35 mouse cellular contexts compared by ENCODE assay signal in the genomic region with DNA sequence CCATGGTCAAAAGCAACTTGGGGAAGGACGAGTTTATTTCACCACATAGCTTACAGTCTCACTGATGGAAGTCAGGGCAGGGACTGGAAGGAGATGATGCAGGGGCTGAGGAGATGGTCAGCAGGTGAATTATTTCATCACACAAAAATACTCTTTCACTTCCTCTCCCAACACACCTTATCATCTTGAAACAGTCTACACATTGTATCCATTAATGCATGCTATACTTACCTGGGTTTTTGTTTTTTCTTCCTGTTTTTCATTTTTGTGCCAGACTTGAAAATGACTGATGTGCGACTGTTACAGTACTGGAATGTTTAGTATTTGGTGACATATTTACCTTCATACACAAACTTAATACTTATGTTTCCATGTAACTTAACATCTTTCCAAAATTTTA. TPM values are rescaled to one million over a fixed set of nuclear protein-coding genes. Genes with fewer than 3 reads are reported as not detected.
"Had no signal": no experiment of that assay in that cellular context is flagged by ENCODE, and none has a peak within 500 bp of the region (broad histone marks: within the 10 kb centered on the region; RNA-seq: fewer than 3 reads in every experiment).

No protein-coding gene starts in this region.

- H3K9ac ChIP-seq: limb, embryonic 12.5 days; limb, embryonic 13.5 days; limb, embryonic 15.5 days; liver, embryonic 12.5 days; liver, embryonic 13.5 days; liver, embryonic 14.5 days; liver, embryonic 15.5 days; liver, postnatal 0 days; lung, embryonic 14.5 days; lung, embryonic 15.5 days; midbrain, embryonic 12.5 days; midbrain, embryonic 13.5 days; midbrain, embryonic 15.5 days; neural tube, embryonic 12.5 days had no signal

- H3K27me3 ChIP-seq: limb, embryonic 12.5 days; limb, embryonic 13.5 days; limb, embryonic 15.5 days; liver, embryonic 12.5 days; liver, embryonic 13.5 days; liver, embryonic 15.5 days; lung, embryonic 15.5 days; megakaryocyte, embryonic 14.5 days; midbrain, embryonic 12.5 days; midbrain, embryonic 13.5 days; midbrain, embryonic 15.5 days; neural tube, embryonic 12.5 days had no signal

- H3K4me3 ChIP-seq: limb, embryonic 10.5 days; limb, embryonic 12.5 days; limb, embryonic 13.5 days; limb, embryonic 15.5 days; liver, embryonic 12.5 days; liver, embryonic 13.5 days; liver, embryonic 15.5 days; lung, embryonic 15.5 days; megakaryocyte, embryonic 14.5 days; midbrain, embryonic 10.5 days; midbrain, embryonic 12.5 days; midbrain, embryonic 13.5 days; midbrain, embryonic 15.5 days; myocyte; neural tube, embryonic 12.5 days had no signal

- H3K9me3 ChIP-seq: limb, embryonic 10.5 days; limb, embryonic 12.5 days; limb, embryonic 13.5 days; limb, embryonic 15.5 days; liver, embryonic 12.5 days; liver, embryonic 13.5 days; liver, embryonic 15.5 days; lung, embryonic 15.5 days; megakaryocyte, embryonic 14.5 days; midbrain, embryonic 10.5 days; midbrain, embryonic 12.5 days; midbrain, embryonic 13.5 days; midbrain, embryonic 15.5 days; neural tube, embryonic 12.5 days had no signal

- H3K4me2 ChIP-seq: limb, embryonic 12.5 days; limb, embryonic 13.5 days; limb, embryonic 15.5 days; liver, embryonic 11.5 days; liver, embryonic 12.5 days; liver, embryonic 13.5 days; liver, embryonic 15.5 days; lung, embryonic 14.5 days; lung, embryonic 15.5 days; midbrain, embryonic 11.5 days; midbrain, embryonic 12.5 days; midbrain, embryonic 13.5 days; midbrain, embryonic 15.5 days; neural tube, embryonic 12.5 days had no signal

- H3K27ac ChIP-seq: limb, embryonic 10.5 days; limb, embryonic 12.5 days; limb, embryonic 13.5 days; limb, embryonic 15.5 days; liver, embryonic 12.5 days; liver, embryonic 13.5 days; liver, embryonic 14.5 days; liver, embryonic 15.5 days; lung, embryonic 15.5 days; macrophage; midbrain, embryonic 10.5 days; midbrain, embryonic 12.5 days; midbrain, embryonic 13.5 days; midbrain, embryonic 15.5 days; neural tube, embryonic 12.5 days had no signal

- H3K4me1 ChIP-seq: limb, embryonic 10.5 days; limb, embryonic 12.5 days; limb, embryonic 13.5 days; limb, embryonic 15.5 days; liver, embryonic 12.5 days; liver, embryonic 13.5 days; liver, embryonic 15.5 days; lung, embryonic 15.5 days; midbrain, embryonic 10.5 days; midbrain, embryonic 12.5 days; midbrain, embryonic 13.5 days; midbrain, embryonic 15.5 days; neural tube, embryonic 12.5 days had no signal

- DNase-seq: left cerebral cortex, postnatal 4 days; liver; liver, embryonic 13.5 days; liver, postnatal 0 days; lung, adult 18-20 months; lung, adult 2 months; lung, embryonic 14.5 days; lung, postnatal 10 days; lung, postnatal 14 days; lung, postnatal 36 days; lung, postnatal 4 days; midbrain, embryonic 14.5 days had no signal

- ATAC-seq: liver, embryonic 12.5 days; liver, postnatal 0 days; lung, postnatal 0 days; midbrain, embryonic 13.5 days; midbrain, embryonic 15.5 days; midbrain, embryonic 16.5 days had no signal

RNA-seq across cellular contexts. Expression of a gene that starts 50.4 kb away (rescaled TPM):
- total RNA-seq: left cerebral cortex, postnatal 10 days; left cerebral cortex, postnatal 14 days; left cerebral cortex, postnatal 25 days had no signal
- polyA plus RNA-seq: myocyte; neural tube, embryonic 12.5 days had no signal
